Mouse (Mus musculus): ENCODE results near the gene Ntf5.

GRCm38 (mm10) chr7:45461326-45461725 is 47.8 kb downstream of the Ntf5 start:
- TF ChIP-seq HCFC1 (IDR thresholded peaks at IDR 0.05; ENCODE audit: borderline replicate concordance, insufficient read depth, low read length) (no peak), ZNF384 (IDR thresholded peaks at IDR 0.05; ENCODE audit: low read depth, low read length) (no peak), ZC3H11A (IDR thresholded peaks at IDR 0.05; ENCODE audit: borderline replicate concordance, low read depth, low read length) (no peak), CHD2 (IDR thresholded peaks at IDR 0.05; ENCODE audit: low read depth, low read length) (no peak), MAFK (IDR thresholded peaks at IDR 0.05; ENCODE audit: insufficient read depth, low read depth, low read length) (no peak)
